Mouse (Mus musculus): ENCODE measurements around the gene Kdm2b. TPM values are rescaled to one million over a fixed set of nuclear protein-coding genes. Genes with fewer than 3 reads are reported as not detected.

Gene Kdm2b
- polyA plus RNA-seq, 1 experiment = 10.9 TPM

GRCm38 (mm10) chr5:122997205-122998204, 7.9 kb upstream of the Kdm2b start:
- 78% methylated on average over 18 of the region's 18 CpGs for WGBS
- Histone ChIP-seq H3K27ac (ENCODE audit: insufficient read depth, low read depth, low read length) (no peak overlapping the region), H3K36me3 (ENCODE audit: control insufficient read depth, insufficient read depth, low read length) (no peaks in the 10 kb centered on the region), H3K4me1 (ENCODE audit: control insufficient read depth, insufficient read depth, low read length) (no peaks in the 10 kb centered on the region), H3K27me3 (replicated peaks; ENCODE audit: control insufficient read depth, insufficient read depth, low read length) (no peaks in the 10 kb centered on the region), H3K4me3 (ENCODE audit: insufficient read depth, low read depth, low read length) (no peak overlapping the region)
- DNase-seq = no peak
- TF ChIP-seq CTCF (conservative IDR thresholded peaks at IDR 0.05; ENCODE audit: insufficient read depth, insufficient read length, low read depth, low read length) = no peak
- no peak for TF ChIP-seq POLR2A (IDR thresholded peaks at IDR 0.05; ENCODE audit: low read depth, low read length)

GRCm38 (mm10) chr5:122994910-122995309, 5.3 kb upstream of the Kdm2b start:
- no peak for DNase-seq
- Histone ChIP-seq H3K4me1 (ENCODE audit: control insufficient read depth, insufficient read depth, low read length) (no peaks in the 10 kb centered on the region), H3K36me3 (ENCODE audit: control insufficient read depth, insufficient read depth, low read length) (no peaks in the 10 kb centered on the region), H3K4me3 (ENCODE audit: insufficient read depth, low read depth, low read length) (no peak overlapping the region), H3K27me3 (replicated peaks; ENCODE audit: control insufficient read depth, insufficient read depth, low read length) (no peaks in the 10 kb centered on the region), H3K27ac (ENCODE audit: insufficient read depth, low read depth, low read length) (no peak overlapping the region)
- TF ChIP-seq CTCF (conservative IDR thresholded peaks at IDR 0.05; ENCODE audit: insufficient read depth, insufficient read length, low read depth, low read length) = no peak
- no peak for TF ChIP-seq POLR2A (IDR thresholded peaks at IDR 0.05; ENCODE audit: low read depth, low read length)
- 15% methylated on average over 1 of the region's 1 CpGs for WGBS

GRCm38 (mm10) chr5:122994303-122994846, 4.8 kb upstream of the Kdm2b start:
- no peaks in the 10 kb centered on the region for H3K36me3 ChIP-seq (ENCODE audit: control insufficient read depth, insufficient read depth, low read length)
- H3K4me3 ChIP-seq (ENCODE audit: insufficient read depth, low read depth, low read length) = no peak overlapping the region
- 9% methylated on average over 5 of the region's 5 CpGs for WGBS
- DNase-seq = peak; percentile 97
- H3K27ac ChIP-seq (ENCODE audit: insufficient read depth, low read depth, low read length) = no peak overlapping the region
- no peak for TF ChIP-seq CTCF (conservative IDR thresholded peaks at IDR 0.05; ENCODE audit: insufficient read depth, insufficient read length, low read depth, low read length)
- no peak for TF ChIP-seq POLR2A (IDR thresholded peaks at IDR 0.05; ENCODE audit: low read depth, low read length)
- no peaks in the 10 kb centered on the region for H3K4me1 ChIP-seq (ENCODE audit: control insufficient read depth, insufficient read depth, low read length)
- no peaks in the 10 kb centered on the region for H3K27me3 ChIP-seq (replicated peaks; ENCODE audit: control insufficient read depth, insufficient read depth, low read length)

GRCm38 (mm10) chr5:122993811-122994210, 4.2 kb upstream of the Kdm2b start:
- Histone ChIP-seq H3K27ac (ENCODE audit: insufficient read depth, low read depth, low read length) (no peak overlapping the region), H3K36me3 (ENCODE audit: control insufficient read depth, insufficient read depth, low read length) (no peaks in the 10 kb centered on the region), H3K4me3 (ENCODE audit: insufficient read depth, low read depth, low read length) (no peak overlapping the region), H3K27me3 (replicated peaks; ENCODE audit: control insufficient read depth, insufficient read depth, low read length) (no peaks in the 10 kb centered on the region), H3K4me1 (ENCODE audit: control insufficient read depth, insufficient read depth, low read length) (no peaks in the 10 kb centered on the region)
- TF ChIP-seq CTCF (conservative IDR thresholded peaks at IDR 0.05; ENCODE audit: insufficient read depth, insufficient read length, low read depth, low read length) (no peak), POLR2A (IDR thresholded peaks at IDR 0.05; ENCODE audit: low read depth, low read length) (no peak)
- WGBS = 55% methylated on average over 2 of the region's 2 CpGs
- no peak for DNase-seq

GRCm38 (mm10) chr5:122991350-122992004, 1.9 kb upstream of the Kdm2b start:
- 70% methylated on average over 5 of the region's 5 CpGs for WGBS
- Histone ChIP-seq H3K27ac (ENCODE audit: insufficient read depth, low read depth, low read length) (no peak overlapping the region), H3K4me1 (ENCODE audit: control insufficient read depth, insufficient read depth, low read length) (no peaks in the 10 kb centered on the region), H3K4me3 (ENCODE audit: insufficient read depth, low read depth, low read length) (no peak overlapping the region), H3K27me3 (replicated peaks; ENCODE audit: control insufficient read depth, insufficient read depth, low read length) (no peaks in the 10 kb centered on the region), H3K36me3 (ENCODE audit: control insufficient read depth, insufficient read depth, low read length) (no peaks in the 10 kb centered on the region)
- TF ChIP-seq POLR2A (IDR thresholded peaks at IDR 0.05; ENCODE audit: low read depth, low read length) (no peak), CTCF (conservative IDR thresholded peaks at IDR 0.05; ENCODE audit: insufficient read depth, insufficient read length, low read depth, low read length) (no peak)
- DNase-seq = no peak

GRCm38 (mm10) chr5:122990411-122991160, 963 bp upstream of the Kdm2b start:
- Histone ChIP-seq H3K4me3 (ENCODE audit: insufficient read depth, low read depth, low read length) (no peak overlapping the region), H3K27me3 (replicated peaks; ENCODE audit: control insufficient read depth, insufficient read depth, low read length) (no peaks in the 10 kb centered on the region), H3K4me1 (ENCODE audit: control insufficient read depth, insufficient read depth, low read length) (no peaks in the 10 kb centered on the region), H3K27ac (ENCODE audit: insufficient read depth, low read depth, low read length) (no peak overlapping the region), H3K36me3 (ENCODE audit: control insufficient read depth, insufficient read depth, low read length) (no peaks in the 10 kb centered on the region)
- TF ChIP-seq POLR2A (IDR thresholded peaks at IDR 0.05; ENCODE audit: low read depth, low read length) (no peak), CTCF (conservative IDR thresholded peaks at IDR 0.05; ENCODE audit: insufficient read depth, insufficient read length, low read depth, low read length) (no peak)
- DNase-seq = no peak
- 69% methylated on average over 16 of the region's 16 CpGs for WGBS
